Mouse (Mus musculus): ENCODE data around the gene Rgs11.

DNA sequence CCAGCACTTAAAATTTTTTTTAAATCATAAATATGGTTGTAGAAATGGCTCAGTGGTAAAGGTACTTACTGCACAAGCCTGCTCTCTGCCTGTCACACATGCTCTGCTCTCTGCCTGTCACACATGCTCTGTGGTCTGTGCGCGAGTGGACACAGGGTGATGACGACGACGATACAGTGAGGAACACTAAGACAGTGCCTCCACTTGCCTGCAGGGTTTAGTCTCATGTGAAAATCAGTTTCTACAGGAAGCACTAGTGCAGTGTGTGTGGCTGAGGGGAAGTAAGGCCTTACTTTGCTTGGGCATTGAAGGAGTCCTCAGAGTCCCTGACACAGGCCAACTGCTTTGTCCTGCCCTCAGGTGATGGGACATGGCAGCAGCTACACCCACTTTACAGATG, 27.0 kb downstream of the Rgs11 start:
- no peak for TF ChIP-seq TAL1 (IDR thresholded peaks at IDR 0.05; ENCODE audit: low read length)
- no peak for TF ChIP-seq GATA1 (IDR thresholded peaks at IDR 0.05; ENCODE audit: low read length)
